Mouse (Mus musculus): ENCODE measurements around the gene Irgm1.

DNA sequence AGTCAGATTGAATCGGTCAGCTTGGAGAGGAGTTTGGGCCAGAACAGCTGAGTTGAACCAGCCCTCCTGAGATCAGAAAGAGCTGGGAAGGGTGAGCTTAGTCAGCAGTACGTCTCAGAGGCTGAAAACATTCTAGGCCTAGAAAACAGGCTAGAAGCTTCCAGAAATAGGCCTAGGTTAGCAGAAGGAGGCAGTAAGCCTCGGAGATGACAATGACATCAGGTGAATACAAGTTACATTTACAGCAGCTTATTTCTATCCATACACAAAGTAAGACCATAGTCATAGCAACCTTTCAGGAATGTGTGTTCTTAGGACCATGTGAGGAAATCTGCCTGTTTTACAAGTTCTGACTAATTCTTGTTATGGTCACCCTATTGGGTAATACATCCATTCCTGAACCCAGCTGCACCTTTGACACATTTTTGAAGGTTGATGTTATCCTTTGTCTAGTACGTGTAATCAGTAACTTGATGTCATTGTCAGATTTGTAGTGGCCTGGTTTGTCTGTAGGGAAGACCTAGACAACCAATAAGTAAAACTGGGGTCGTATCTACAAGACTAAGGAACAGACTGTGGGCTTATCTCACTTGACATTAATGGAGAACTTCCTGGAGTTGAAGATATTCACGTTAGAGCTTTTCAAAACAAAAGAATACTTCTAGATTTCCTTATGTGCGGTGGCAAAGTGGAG is 51.7 kb downstream of the Irgm1 start:
- TF ChIP-seq FOSL1 (IDR thresholded peaks at IDR 0.05; ENCODE audit: insufficient read depth, low read length, poor library complexity, severe bottlenecking) (no peak), USF1 (IDR thresholded peaks at IDR 0.05; ENCODE audit: low read depth) (no peak), MYOD1 (IDR thresholded peaks at IDR 0.05; ENCODE audit: control insufficient read depth, insufficient read length, low read depth) (no peak)

Data from C2C12 (cell line).